Mouse (Mus musculus): ENCODE data around the gene Ptprg.

DNA sequence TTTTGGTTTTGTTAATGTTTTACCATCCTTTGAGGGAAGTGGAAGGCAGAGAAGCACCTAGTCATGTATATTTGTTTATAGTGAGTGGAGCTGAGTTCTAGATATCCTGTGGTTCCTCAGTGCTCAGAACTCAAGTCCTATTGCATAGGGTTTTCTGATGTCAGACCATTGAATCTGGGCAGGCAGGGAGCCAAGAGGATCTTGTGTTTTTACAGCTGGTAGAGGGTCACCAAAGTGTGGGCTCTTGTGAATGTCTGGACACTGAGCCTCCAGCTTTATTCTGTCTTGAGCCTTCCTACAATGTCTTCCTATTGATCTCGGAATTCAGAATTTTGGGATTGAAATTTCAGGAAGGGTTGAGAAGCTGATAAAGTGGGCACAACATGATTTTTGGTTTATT is 206.0 kb downstream of the Ptprg start:
- TF ChIP-seq CTCF (IDR thresholded peaks at IDR 0.05; ENCODE audit: borderline replicate concordance, insufficient read depth, low read length) = no peak
- TF ChIP-seq POLR2A (IDR thresholded peaks at IDR 0.05; ENCODE audit: low read depth, low read length) = no peak

All from embryonic fibroblast, embryonic 13.5 days (primary cell).